Mouse (Mus musculus): Measurements from ENCODE around the gene Carhsp1. TPM values are rescaled to one million over a fixed set of nuclear protein-coding genes. Genes with fewer than 3 reads are reported as not detected.

The Carhsp1 gene
- total and polyA plus RNA-seq, 3 experiments = 19.5 to 28.0 TPM; not detected in 1

GRCm38 (mm10) chr16:8678676-8679075 lies 6.7 kb upstream of the Carhsp1 start (continued):
- TF ChIP-seq MAFK (IDR thresholded peaks at IDR 0.05; ENCODE audit: borderline replicate concordance, low read depth, low read length) = no peak

- Histone ChIP-seq H3K9me3 (replicated peaks; ENCODE audit: insufficient read depth, low read length) (no peaks in the 10 kb centered on the region), H3K4me3 (ENCODE audit: control insufficient read depth in 1 of 2, insufficient read depth in 1 of 2, low read depth in 2 of 2, low read length in 2 of 2) (0 out of 4 replicates have a peak overlapping the region, but pooled peaks of 1 of the 2 experiments have one; percentile 19), H3K27me3 (ENCODE audit: control insufficient read depth in 1 of 2, insufficient read depth in 2 of 2, low read length in 2 of 2) (no peaks in the 10 kb centered on the region), H3K79me2 (ENCODE audit: control insufficient read depth, insufficient read depth, low read length, poor library complexity) (no peaks in the 10 kb centered on the region), H3K27ac (ENCODE audit: control insufficient read depth, low read depth, low read length) (no peak overlapping the region), H3K9ac (ENCODE audit: control insufficient read depth, low read depth, low read length, poor library complexity, severe bottlenecking) (no peak overlapping the region; the same call in 1 of the 2 replicates), H3K4me1 (ENCODE audit: control insufficient read depth in 1 of 2, insufficient read depth in 2 of 2, low read length in 2 of 2) (peaks cover 13 to 38% of the 10 kb centered on the region in 2 experiments), H3K36me3 (ENCODE audit: control insufficient read depth in 1 of 2, insufficient read depth in 2 of 2, low read length in 2 of 2) (peaks cover 0 to 27% of the 10 kb centered on the region in 2 experiments; a peak in 2 of 4 replicates)
- TF ChIP-seq MYC (IDR thresholded peaks at IDR 0.05; ENCODE audit: low read depth, low read length) (no peak), JUND (IDR thresholded peaks at IDR 0.05; ENCODE audit: low read depth, low read length) (no peak)
- peak; percentile 53 for DNase-seq (ENCODE audit: low read depth, low spot score)
Measured at GRCm38 (mm10) chr16:8678035-8678434, 6.1 kb upstream of the Carhsp1 start.

- Histone ChIP-seq H3K9ac (ENCODE audit: control insufficient read depth, low read depth, low read length, poor library complexity, severe bottlenecking) (no peak overlapping the region), H3K4me1 (ENCODE audit: control insufficient read depth in 1 of 2, insufficient read depth in 2 of 2, low read length in 2 of 2) (peaks cover 13 to 43% of the 10 kb centered on the region in 2 experiments), H3K9me3 (replicated peaks; ENCODE audit: insufficient read depth, low read length) (no peaks in the 10 kb centered on the region), H3K27ac (ENCODE audit: control insufficient read depth, low read depth, low read length) (no peak overlapping the region), H3K4me3 (ENCODE audit: control insufficient read depth in 1 of 2, insufficient read depth in 1 of 2, low read depth in 2 of 2, low read length in 2 of 2) (no peak overlapping the region), H3K36me3 (ENCODE audit: control insufficient read depth in 1 of 2, insufficient read depth in 2 of 2, low read length in 2 of 2) (peaks cover 0 to 30% of the 10 kb centered on the region in 2 experiments; a peak in 2 of 4 replicates), H3K79me2 (ENCODE audit: control insufficient read depth, insufficient read depth, low read length, poor library complexity) (no peaks in the 10 kb centered on the region; the same call in 1 of the 2 replicates), H3K27me3 (ENCODE audit: control insufficient read depth in 1 of 2, insufficient read depth in 2 of 2, low read length in 2 of 2) (no peaks in the 10 kb centered on the region)
- peak; percentile 81 for DNase-seq (ENCODE audit: low read depth, low spot score)
- TF ChIP-seq ZC3H11A (IDR thresholded peaks at IDR 0.05; ENCODE audit: low read depth, low read length) (peak; percentile 59), MYC (IDR thresholded peaks at IDR 0.05; ENCODE audit: low read depth, low read length) (0 out of 2 replicates have a peak, but pooled peaks have one; percentile 51), SIN3A (IDR thresholded peaks at IDR 0.05; ENCODE audit: low read length) (peak; percentile 48; the same call in 1 of the 2 replicates), HCFC1 (IDR thresholded peaks at IDR 0.05; ENCODE audit: low read depth, low read length) (no peak), POLR2A (IDR thresholded peaks at IDR 0.05; ENCODE audit: control insufficient read depth in 1 of 2, insufficient read depth in 1 of 2, low read depth in 1 of 2, low read length in 2 of 2, poor library complexity in 1 of 2) (no peak), MXI1 (IDR thresholded peaks at IDR 0.05; ENCODE audit: low read depth, low read length) (no peak), RAD21 (IDR thresholded peaks at IDR 0.05; ENCODE audit: low read depth, low read length) (peak; percentile 68), SMC3 (IDR thresholded peaks at IDR 0.05; ENCODE audit: low read depth, low read length) (peak; percentile 96), CTCF (IDR thresholded peaks at IDR 0.05 in 2 of 3, conservative IDR thresholded peaks at IDR 0.05 in 1 of 3; ENCODE audit: control insufficient read depth in 1 of 3, insufficient read depth in 1 of 3, low read depth in 2 of 3, low read length in 3 of 3, poor library complexity in 1 of 3, severe bottlenecking in 1 of 3) (peak; percentile 77 to 98 (median 89)), TCF12 (IDR thresholded peaks at IDR 0.05; ENCODE audit: low read depth, low read length) (no peak)
Measured at GRCm38 (mm10) chr16:8676800-8677199, 4.8 kb upstream of the Carhsp1 start.

GRCm38 (mm10) chr16:8676228-8676627 lies 4.3 kb upstream of the Carhsp1 start:
- Histone ChIP-seq H3K27me3 (ENCODE audit: control insufficient read depth in 1 of 2, insufficient read depth in 2 of 2, low read length in 2 of 2) (no peaks in the 10 kb centered on the region), H3K27ac (ENCODE audit: control insufficient read depth, low read depth, low read length) (no peak overlapping the region), H3K79me2 (ENCODE audit: control insufficient read depth, insufficient read depth, low read length, poor library complexity) (no peaks in the 10 kb centered on the region; the same call in 1 of the 2 replicates), H3K36me3 (ENCODE audit: control insufficient read depth in 1 of 2, insufficient read depth in 2 of 2, low read length in 2 of 2) (peaks cover 0 to 30% of the 10 kb centered on the region in 2 experiments; a peak in 2 of 4 replicates), H3K9ac (ENCODE audit: control insufficient read depth, low read depth, low read length, poor library complexity, severe bottlenecking) (no peak overlapping the region), H3K9me3 (replicated peaks; ENCODE audit: insufficient read depth, low read length) (no peaks in the 10 kb centered on the region), H3K4me1 (ENCODE audit: control insufficient read depth in 1 of 2, insufficient read depth in 2 of 2, low read length in 2 of 2) (peaks cover 13 to 43% of the 10 kb centered on the region in 2 experiments), H3K4me3 (ENCODE audit: control insufficient read depth in 1 of 2, insufficient read depth in 1 of 2, low read depth in 2 of 2, low read length in 2 of 2) (no peak overlapping the region)
- TF ChIP-seq POLR2AphosphoS2 (IDR thresholded peaks at IDR 0.05; ENCODE audit: low read length) = no peak
- TF ChIP-seq ETS1 (IDR thresholded peaks at IDR 0.05; ENCODE audit: low read depth, low read length) = 0 out of 2 replicates have a peak, but pooled peaks have one; percentile 29
- TF ChIP-seq TAL1 (IDR thresholded peaks at IDR 0.05; ENCODE audit: low read length) = peak; percentile 75
- TF ChIP-seq TCF12 (IDR thresholded peaks at IDR 0.05; ENCODE audit: low read depth, low read length) = peak; percentile 46; the same call in 1 of the 2 replicates
- peak; percentile 35 to 39; a peak in 3 of 4 replicates for TF ChIP-seq EP300 (IDR thresholded peaks at IDR 0.05; ENCODE audit: low read depth in 1 of 2, low read length in 2 of 2)
- peak; percentile 36; the same call in 1 of the 2 replicates for TF ChIP-seq GATA1 (IDR thresholded peaks at IDR 0.05; ENCODE audit: low read depth, low read length)
- DNase-seq (ENCODE audit: low read depth, low spot score) = peak; percentile 55

Data from MEL (cell line).